Mouse (Mus musculus): ENCODE measurements at regions not wholly inside any gene's neighbourhood (a gene's known extent, or its start where the extent isn't known, plus 50 kb on each side); places are given as distances from the start of the nearest gene placed in this dataset.

DNA sequence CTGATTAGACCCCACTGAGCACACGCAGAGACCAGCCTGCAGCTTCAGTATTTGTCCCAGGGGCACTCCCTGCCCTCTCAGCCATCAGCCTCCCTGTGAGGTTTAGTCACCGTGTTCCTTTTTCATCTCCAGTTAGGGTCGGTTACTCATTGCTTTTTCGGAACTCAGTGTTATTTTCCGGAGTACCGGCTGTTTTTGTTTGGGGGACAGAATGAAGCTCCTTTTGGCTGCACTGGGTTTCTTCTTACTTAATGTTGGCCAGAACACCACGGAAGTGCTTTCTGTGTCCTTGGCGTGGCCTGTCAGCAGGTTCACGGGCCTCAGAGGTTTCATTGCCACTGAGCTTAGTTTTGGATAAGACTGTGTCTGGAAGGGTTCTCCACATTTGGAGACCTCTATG lies 114.7 kb downstream of the Ackr3 start:
- H3K4me3 ChIP-seq (ENCODE audit: control insufficient read depth, insufficient read depth, low read length) = no peak overlapping the region
- WGBS = 88% methylated on average over 9 of the region's 9 CpGs
- no peak overlapping the region for H3K27ac ChIP-seq (ENCODE audit: control insufficient read depth, insufficient read depth, low read length)
- H3K36me3 ChIP-seq (ENCODE audit: control insufficient read depth, insufficient read depth, low read length) = no peaks in the 10 kb centered on the region
- H3K27me3 ChIP-seq (ENCODE audit: control insufficient read depth, insufficient read depth, low read length) = no peaks in the 10 kb centered on the region
- no peak for TF ChIP-seq CTCF (IDR thresholded peaks at IDR 0.05; ENCODE audit: borderline replicate concordance, control insufficient read depth, extremely low read depth, insufficient read depth, low read length, poor library complexity)
- no peak for TF ChIP-seq POLR2A (IDR thresholded peaks at IDR 0.05; ENCODE audit: control insufficient read depth, extremely low read depth, insufficient read depth, low read length, poor library complexity)
- no peaks in the 10 kb centered on the region for H3K4me1 ChIP-seq (replicated peaks; ENCODE audit: control insufficient read depth, insufficient read depth, low read length)
- no peak for DNase-seq

DNA sequence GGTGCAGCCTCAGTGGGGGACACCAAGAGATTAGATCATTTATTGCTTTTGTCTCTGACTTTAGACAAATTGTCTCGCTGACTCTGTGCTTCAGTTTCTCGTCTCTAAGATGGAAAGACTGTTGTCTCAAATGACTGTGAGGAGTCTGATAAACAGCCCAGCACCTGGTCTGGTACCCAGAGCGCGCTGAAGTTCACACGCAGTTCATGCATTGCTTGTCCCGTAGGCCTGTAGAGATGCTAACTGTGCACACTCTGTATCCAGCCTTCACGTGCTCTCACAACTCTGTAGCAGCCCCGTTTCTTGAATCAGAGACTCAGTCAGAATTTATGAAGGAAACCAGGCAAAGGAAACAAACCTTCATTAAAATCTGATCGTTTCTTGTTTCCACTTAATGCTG lies 116.7 kb downstream of the Ackr3 start:
- Histone ChIP-seq H3K27ac (ENCODE audit: control insufficient read depth, insufficient read depth, low read length) (no peak overlapping the region), H3K4me3 (ENCODE audit: control insufficient read depth, insufficient read depth, low read length) (no peak overlapping the region), H3K27me3 (ENCODE audit: control insufficient read depth, insufficient read depth, low read length) (no peaks in the 10 kb centered on the region), H3K36me3 (ENCODE audit: control insufficient read depth, insufficient read depth, low read length) (no peaks in the 10 kb centered on the region), H3K4me1 (replicated peaks; ENCODE audit: control insufficient read depth, insufficient read depth, low read length) (no peaks in the 10 kb centered on the region)
- TF ChIP-seq POLR2A (IDR thresholded peaks at IDR 0.05; ENCODE audit: control insufficient read depth, extremely low read depth, insufficient read depth, low read length, poor library complexity) (no peak), CTCF (IDR thresholded peaks at IDR 0.05; ENCODE audit: borderline replicate concordance, control insufficient read depth, extremely low read depth, insufficient read depth, low read length, poor library complexity) (no peak)
- no peak for DNase-seq
- 86% methylated on average over 9 of the region's 9 CpGs for WGBS

DNA sequence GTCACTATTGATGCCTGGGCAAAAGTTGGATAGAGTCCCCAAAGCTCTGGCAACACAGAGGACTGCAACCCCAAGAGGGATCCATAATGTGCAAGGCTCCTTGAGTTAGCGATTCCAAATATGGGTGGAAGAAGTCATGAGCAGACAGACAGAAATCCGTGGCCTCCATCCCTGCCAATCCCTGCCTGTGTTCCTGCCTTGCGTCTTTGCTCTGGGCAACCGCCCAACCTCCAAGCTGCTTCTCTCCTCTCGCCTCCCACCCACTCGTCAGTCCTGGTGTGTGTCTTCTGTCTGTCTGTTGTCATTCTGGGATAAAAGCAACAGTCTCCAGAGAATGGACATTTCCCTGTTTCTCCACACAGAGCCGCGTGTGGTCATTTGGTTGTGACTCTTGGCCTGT lies 117.7 kb downstream of the Ackr3 start:
- no peak for DNase-seq

DNA sequence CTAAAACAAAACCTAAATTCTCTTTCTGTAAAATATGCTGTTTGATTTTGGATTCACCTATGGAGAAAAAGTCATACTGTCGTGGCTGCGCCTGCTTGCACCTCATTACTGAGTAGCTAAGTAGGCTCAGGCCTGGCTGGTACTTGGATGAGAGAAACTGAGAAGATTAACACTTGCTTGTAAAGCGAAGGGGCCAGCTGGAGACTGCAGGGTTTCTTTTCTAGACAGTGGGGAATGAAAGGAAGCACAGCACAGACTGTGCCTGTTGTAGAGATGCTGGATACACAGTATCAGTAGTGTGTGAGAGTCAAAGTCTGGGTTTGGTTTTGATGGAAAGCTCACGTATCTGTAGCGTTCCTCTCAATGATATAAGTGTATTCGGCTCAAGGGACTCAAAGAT lies 123.5 kb downstream of the Ackr3 start:
- no peak overlapping the region for H3K4me3 ChIP-seq (ENCODE audit: control insufficient read depth, insufficient read depth, low read length)
- 82% methylated on average over 6 of the region's 6 CpGs for WGBS
- H3K4me1 ChIP-seq (replicated peaks; ENCODE audit: control insufficient read depth, insufficient read depth, low read length) = no peaks in the 10 kb centered on the region

More for the DNA sequence above, 117.7 kb downstream of the Ackr3 start:
- TF ChIP-seq POLR2A (IDR thresholded peaks at IDR 0.05; ENCODE audit: control insufficient read depth, extremely low read depth, insufficient read depth, low read length, poor library complexity) (no peak), CTCF (IDR thresholded peaks at IDR 0.05; ENCODE audit: borderline replicate concordance, control insufficient read depth, extremely low read depth, insufficient read depth, low read length, poor library complexity) (no peak)
- Histone ChIP-seq H3K36me3 (ENCODE audit: control insufficient read depth, insufficient read depth, low read length) (no peaks in the 10 kb centered on the region), H3K27ac (ENCODE audit: control insufficient read depth, insufficient read depth, low read length) (no peak overlapping the region), H3K27me3 (ENCODE audit: control insufficient read depth, insufficient read depth, low read length) (no peaks in the 10 kb centered on the region), H3K4me3 (ENCODE audit: control insufficient read depth, insufficient read depth, low read length) (no peak overlapping the region), H3K4me1 (replicated peaks; ENCODE audit: control insufficient read depth, insufficient read depth, low read length) (no peaks in the 10 kb centered on the region)
- 91% methylated on average over 8 of the region's 8 CpGs for WGBS

DNA sequence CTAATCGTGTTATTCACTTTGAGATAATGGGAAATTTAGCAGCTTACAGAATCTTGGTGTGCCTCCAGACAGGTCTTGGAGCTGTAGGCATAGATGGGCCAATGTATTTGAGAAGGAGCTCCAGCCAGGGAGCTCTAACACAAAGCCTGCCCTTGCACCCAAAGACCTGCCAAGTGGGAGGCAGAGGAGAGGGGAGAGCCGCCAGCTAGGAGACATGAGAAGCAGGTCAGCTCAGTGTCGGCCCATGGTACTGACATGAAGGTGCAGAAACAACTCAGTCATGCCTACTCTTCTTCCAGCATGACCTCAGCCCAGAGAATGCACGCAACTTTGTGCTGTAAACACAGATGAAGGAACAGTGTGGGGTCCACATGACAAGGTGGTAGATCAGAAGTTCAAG lies 128.8 kb downstream of the Ackr3 start:
- H3K27me3 ChIP-seq (ENCODE audit: control insufficient read depth, insufficient read depth, low read length) = no peaks in the 10 kb centered on the region
- 69% methylated on average over 4 of the region's 4 CpGs for WGBS
- H3K27ac ChIP-seq (ENCODE audit: control insufficient read depth, insufficient read depth, low read length) = no peak overlapping the region
- TF ChIP-seq CTCF (IDR thresholded peaks at IDR 0.05; ENCODE audit: borderline replicate concordance, control insufficient read depth, extremely low read depth, insufficient read depth, low read length, poor library complexity) (no peak), POLR2A (IDR thresholded peaks at IDR 0.05; ENCODE audit: control insufficient read depth, extremely low read depth, insufficient read depth, low read length, poor library complexity) (no peak)
- no peaks in the 10 kb centered on the region for H3K36me3 ChIP-seq (ENCODE audit: control insufficient read depth, insufficient read depth, low read length)
- no peak for DNase-seq
- no peaks in the 10 kb centered on the region for H3K4me1 ChIP-seq (replicated peaks; ENCODE audit: control insufficient read depth, insufficient read depth, low read length)
- no peak overlapping the region for H3K4me3 ChIP-seq (ENCODE audit: control insufficient read depth, insufficient read depth, low read length)

More for the DNA sequence above, 123.5 kb downstream of the Ackr3 start:
- H3K36me3 ChIP-seq (ENCODE audit: control insufficient read depth, insufficient read depth, low read length) = no peaks in the 10 kb centered on the region
- no peak overlapping the region for H3K27ac ChIP-seq (ENCODE audit: control insufficient read depth, insufficient read depth, low read length)
- H3K27me3 ChIP-seq (ENCODE audit: control insufficient read depth, insufficient read depth, low read length) = no peaks in the 10 kb centered on the region
- TF ChIP-seq POLR2A (IDR thresholded peaks at IDR 0.05; ENCODE audit: control insufficient read depth, extremely low read depth, insufficient read depth, low read length, poor library complexity) (no peak), CTCF (IDR thresholded peaks at IDR 0.05; ENCODE audit: borderline replicate concordance, control insufficient read depth, extremely low read depth, insufficient read depth, low read length, poor library complexity) (no peak)
- no peak for DNase-seq

DNA sequence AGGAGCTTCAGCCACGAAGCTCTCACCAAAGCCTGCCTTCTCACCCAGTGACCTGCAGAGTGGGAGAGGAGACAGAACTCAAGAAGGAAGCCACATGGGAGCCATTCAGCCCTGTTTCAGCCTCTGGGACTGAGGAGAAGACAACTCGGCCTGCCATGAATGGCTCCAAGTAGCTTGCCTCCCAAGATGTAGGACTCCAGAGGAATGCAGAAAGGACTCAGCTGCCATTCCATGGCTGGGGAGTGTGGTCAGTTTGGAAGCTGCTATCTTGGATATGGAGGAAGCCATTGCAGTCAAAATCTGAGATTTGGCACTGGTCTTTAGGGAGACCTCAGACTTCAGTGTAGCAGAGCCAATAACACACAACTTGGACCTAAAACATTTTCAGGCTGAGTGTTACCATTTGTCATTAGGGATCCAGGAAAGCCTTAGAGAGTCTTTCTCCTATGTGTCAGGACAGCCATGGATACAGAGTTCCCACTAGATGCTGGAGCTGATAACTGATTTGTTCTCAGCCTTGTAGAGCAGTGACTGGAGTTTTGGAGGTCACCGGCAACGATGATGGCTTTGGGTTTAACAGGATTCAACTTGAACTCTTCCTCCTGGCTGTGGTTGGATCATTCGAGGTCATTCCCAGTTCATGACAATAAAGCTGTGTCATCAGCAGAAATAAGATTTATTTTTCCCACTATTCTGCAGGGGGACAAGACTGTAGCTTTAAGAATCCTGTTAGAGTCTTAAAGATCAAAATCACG lies 130.1 kb downstream of the Ackr3 start:
- H3K27ac ChIP-seq (ENCODE audit: control insufficient read depth, insufficient read depth, low read length) = no peak overlapping the region
- no peak overlapping the region for H3K4me3 ChIP-seq (ENCODE audit: control insufficient read depth, insufficient read depth, low read length)
- H3K27me3 ChIP-seq (ENCODE audit: control insufficient read depth, insufficient read depth, low read length) = no peaks in the 10 kb centered on the region
- TF ChIP-seq CTCF (IDR thresholded peaks at IDR 0.05; ENCODE audit: borderline replicate concordance, control insufficient read depth, extremely low read depth, insufficient read depth, low read length, poor library complexity) = no peak
- no peak for TF ChIP-seq POLR2A (IDR thresholded peaks at IDR 0.05; ENCODE audit: control insufficient read depth, extremely low read depth, insufficient read depth, low read length, poor library complexity)
- no peaks in the 10 kb centered on the region for H3K4me1 ChIP-seq (replicated peaks; ENCODE audit: control insufficient read depth, insufficient read depth, low read length)
- H3K36me3 ChIP-seq (ENCODE audit: control insufficient read depth, insufficient read depth, low read length) = no peaks in the 10 kb centered on the region
- DNase-seq = no peak
- 68% methylated on average over 6 of the region's 6 CpGs for WGBS
